Mouse (Mus musculus) ES-E14 (cell line): ENCODE measurements at regions not wholly inside any gene's neighbourhood (a gene's known extent, or its start where the extent isn't known, plus 50 kb on each side); places are given as distances from the start of the nearest gene placed in this dataset.

Experiments
- DNase-seq: peaks from one replicate; pipeline ENCODE4 v3.0.0-alpha.2; 2013; ENCODE audit warnings: low read depth, low spot score
- H3K27ac ChIP-seq: 2 replicates; pipeline ENCODE4 v1.5.1; 2012; ENCODE audit warnings: low read depth, mild to moderate bottlenecking, low read length, moderate library complexity, mixed read lengths; ENCODE audit not compliant: poor library complexity, insufficient read depth, severe bottlenecking
- H3K36me3 ChIP-seq: 2 replicates; pipeline ENCODE4 v1.6.1; 2012; ENCODE audit warnings: mild to moderate bottlenecking, low read length, moderate library complexity, mixed read lengths; ENCODE audit not compliant: control insufficient read depth, poor library complexity, insufficient read depth, severe bottlenecking
- H3K4me1 ChIP-seq, 2 experiments: fragments of 150-350 bp in 1 of 2; sonication (generic) in 1 of 2; 2 replicates each; pipeline ENCODE4 v1.6.1; 2012; ENCODE audit warnings: low read length in 2 of 2, mild to moderate bottlenecking in 1 of 2, mixed read lengths in 1 of 2; ENCODE audit not compliant: control insufficient read depth in 2 of 2, insufficient read depth in 2 of 2, poor library complexity in 1 of 2
- H3K4me3 ChIP-seq, 2 experiments: fragments of 150-350 bp in 1 of 2; sonication (generic) in 1 of 2; 2 replicates each; pipeline ENCODE4 v1.5.1; 2012; ENCODE audit warnings: low read length in 2 of 2, low read depth in 1 of 2, mild to moderate bottlenecking in 1 of 2, mixed read lengths in 1 of 2; ENCODE audit not compliant: insufficient read depth in 1 of 2, poor library complexity in 1 of 2, severe bottlenecking in 1 of 2
- H3K9ac ChIP-seq: 2 replicates; pipeline ENCODE4 v1.6.1; 2012; ENCODE audit warnings: low read depth, mild to moderate bottlenecking, low read length, mixed read lengths; ENCODE audit not compliant: poor library complexity, insufficient read depth, severe bottlenecking
- H3K9me3 ChIP-seq: fragments of 150-350 bp; sonication (generic); 2 replicates; pipeline ENCODE4 v1.6.1; 2012; ENCODE audit warnings: low read depth, mild to moderate bottlenecking, low read length; ENCODE audit not compliant: control insufficient read depth, insufficient read depth
- CHD2 ChIP-seq: IDR thresholded peaks from 2 replicates; pipeline ENCODE4 v1.6.1; 2014; ENCODE audit warnings: mild to moderate bottlenecking, low read depth, low read length, inconsistent platforms
- HCFC1 ChIP-seq: IDR thresholded peaks from 2 replicates; pipeline ENCODE4 v1.6.1; 2012; ENCODE audit warnings: low read length, inconsistent platforms, borderline replicate concordance; ENCODE audit not compliant: insufficient read depth
- MAFK ChIP-seq: IDR thresholded peaks from 2 replicates; pipeline ENCODE4 v1.6.1; 2014; ENCODE audit warnings: mild to moderate bottlenecking, low read depth, low read length, inconsistent platforms; ENCODE audit not compliant: insufficient read depth
- ZC3H11A ChIP-seq: IDR thresholded peaks from 2 replicates; pipeline ENCODE4 v1.6.1; 2012; ENCODE audit warnings: low read depth, mild to moderate bottlenecking, inconsistent platforms, low read length, borderline replicate concordance
- ZNF384 ChIP-seq: IDR thresholded peaks from 2 replicates; pipeline ENCODE4 v1.6.1; 2012; ENCODE audit warnings: low read depth, low read length, inconsistent platforms
- in situ Hi-C, 2 experiments: fragments of 600-800 bp; cut with MboI; formaldehyde crosslinking; loops; one replicate each; pipeline ENCODE4 v1.15.1; 2025; ENCODE audit warnings: low sequenced_read_pairs in 2 of 2, inconsistent platforms in 1 of 2; ENCODE audit not compliant: unreplicated experiment in 2 of 2

- Histone ChIP-seq H3K4me1 (peaks cover 7 to 15% of the 10 kb centered on the region in 2 experiments), H3K9me3 (no peaks in the 10 kb centered on the region; the same call in 1 of the 2 replicates), H3K27ac (peak overlapping the region; percentile 95; the same call in 1 of the 2 replicates), H3K36me3 (no peaks in the 10 kb centered on the region), H3K9ac (no peak overlapping the region), H3K4me3 (no peak overlapping the region)
- TF ChIP-seq HCFC1 (no peak), CHD2 (no peak), ZC3H11A (no peak), MAFK (no peak), ZNF384 (no peak)
- in situ Hi-C loops, result no loop called here
- no peak for DNase-seq
Measured at GRCm38 (mm10) chr7:79210376-79211215, 61.7 kb upstream of the Mfge8 start.

GRCm38 (mm10) chr7:79211287-79211976, 61.6 kb upstream of the Abhd2 start:
- in situ Hi-C loops, result no loop called here
- Histone ChIP-seq H3K9ac (peak overlapping the region; percentile 3; the same call in 1 of the 2 replicates), H3K4me3 (no peak overlapping the region), H3K9me3 (peaks cover 2% of the 10 kb centered on the region), H3K36me3 (no peaks in the 10 kb centered on the region), H3K4me1 (peaks cover 7 to 15% of the 10 kb centered on the region in 2 experiments), H3K27ac (peak overlapping the region; percentile 95)
- no peak for TF ChIP-seq ZNF384
- 0 out of 2 replicates have a peak, but pooled peaks have one; percentile 55 for TF ChIP-seq CHD2
- TF ChIP-seq MAFK, result peak; percentile 78
- peak; percentile 86 for DNase-seq

GRCm38 (mm10) chr7:79212231-79212630, 60.8 kb upstream of the Abhd2 start:
- H3K4me1 ChIP-seq, result peaks cover 6 to 15% of the 10 kb centered on the region in 2 experiments
- TF ChIP-seq MAFK, result no peak
- TF ChIP-seq ZC3H11A, result no peak
- no peak for TF ChIP-seq CHD2
- TF ChIP-seq HCFC1, result no peak
- no peak for TF ChIP-seq ZNF384
- H3K4me3 ChIP-seq, result no peak overlapping the region
- peaks cover 6% of the 10 kb centered on the region for H3K9me3 ChIP-seq
- in situ Hi-C loops, result no loop called here
- H3K36me3 ChIP-seq, result no peaks in the 10 kb centered on the region
- no peak for DNase-seq
- peak overlapping the region; percentile 95 for H3K27ac ChIP-seq
- no peak overlapping the region for H3K9ac ChIP-seq

- no peak overlapping the region for H3K4me3 ChIP-seq
- TF ChIP-seq ZNF384 (no peak), ZC3H11A (no peak), HCFC1 (no peak), CHD2 (no peak), MAFK (no peak)
- no peaks in the 10 kb centered on the region for H3K36me3 ChIP-seq
- no peak overlapping the region for H3K27ac ChIP-seq
- H3K9me3 ChIP-seq, result peaks cover 6% of the 10 kb centered on the region
- DNase-seq, result no peak
- no peak overlapping the region for H3K9ac ChIP-seq
- in situ Hi-C loops, result no loop called here
- H3K4me1 ChIP-seq, result peaks cover 5 to 7% of the 10 kb centered on the region in 2 experiments
Measured at GRCm38 (mm10) chr7:79215001-79215400, 58.0 kb upstream of the Abhd2 start.
